Comparison of ENCODE assay signal across 10 mouse cellular contexts in the genomic region with DNA sequence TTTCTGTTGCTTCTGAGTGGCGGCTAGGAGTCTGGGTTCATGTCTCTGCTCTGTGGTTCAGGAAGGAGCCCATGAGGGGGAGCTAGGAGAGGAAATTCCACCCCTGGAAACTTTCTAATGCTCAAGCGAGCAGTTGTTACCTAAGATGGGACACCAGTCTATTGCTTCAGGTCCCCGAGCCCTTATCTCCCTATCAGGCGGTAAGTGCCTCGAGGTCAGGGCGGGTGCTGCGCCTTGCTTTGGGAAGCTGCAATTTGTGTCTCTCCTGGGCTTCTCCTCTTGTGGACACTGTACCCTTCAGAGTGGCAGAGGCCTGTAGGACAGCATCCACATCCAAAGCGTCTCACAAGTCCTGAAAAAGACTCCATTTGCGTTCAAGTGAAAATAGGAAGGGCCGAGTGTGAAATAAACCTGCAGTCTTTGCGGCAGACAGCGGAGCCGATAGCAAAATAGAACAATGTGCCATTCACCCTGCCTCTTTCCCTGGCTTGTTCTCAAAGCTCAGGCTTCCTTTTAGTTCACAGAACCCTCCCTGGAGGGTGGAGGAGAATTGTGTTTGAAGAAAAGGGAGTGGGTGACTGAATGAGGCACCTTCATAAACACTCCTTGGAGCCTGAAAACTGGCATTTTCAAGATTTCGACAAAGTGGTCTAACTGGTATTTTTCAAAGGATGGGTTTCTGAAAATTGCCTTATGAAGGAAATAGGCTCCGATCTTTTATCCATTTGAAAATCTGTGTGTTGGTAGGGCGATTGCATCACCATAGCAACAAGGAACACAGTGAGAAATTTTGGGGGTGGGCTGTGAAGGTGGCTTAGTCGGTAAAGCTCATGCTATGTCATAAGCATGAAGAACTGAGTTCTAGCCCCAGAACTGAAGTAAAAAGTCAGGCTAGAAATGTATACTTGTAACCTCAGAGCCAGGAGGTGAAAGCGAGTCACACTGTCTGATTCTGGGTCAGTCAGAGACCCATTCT.
DNase-seq lines count a peak whose midpoint lies in the region; ATAC-seq lines count a peak whose summit lies in the region.
"Had no signal": no experiment of that assay in that cellular context is flagged by ENCODE, and none has a peak within 500 bp of the region (broad histone marks: within the 10 kb centered on the region; RNA-seq: fewer than 3 reads in every experiment).

No protein-coding gene starts in this region.

- H3K4me2 ChIP-seq in kidney, embryonic 16.5 days (replicated peaks; ENCODE audit: low read depth, low read length), result no peak overlapping the region
- H3K4me2 ChIP-seq in embryonic facial prominence, embryonic 12.5 days (replicated peaks), result no peak overlapping the region
- no peak overlapping the region for H3K4me2 ChIP-seq in hindbrain, embryonic 13.5 days
- no peak overlapping the region for H3K4me2 ChIP-seq in neural tube, embryonic 12.5 days (replicated peaks)

- H3K9ac ChIP-seq in kidney, embryonic 16.5 days (replicated peaks; ENCODE audit: low read length), result no peak overlapping the region
- H3K9ac ChIP-seq in embryonic facial prominence, embryonic 12.5 days, result no peak overlapping the region
- H3K9ac ChIP-seq in hindbrain, embryonic 13.5 days, result no peak overlapping the region
- no peak overlapping the region for H3K9ac ChIP-seq in neural tube, embryonic 12.5 days

- no peak for DNase-seq in kidney, postnatal 36 days
- DNase-seq in cerebellum, postnatal 25 days, result no peak
- DNase-seq in kidney, postnatal 10 days, result no peak
- no peak for DNase-seq in cerebellum, postnatal 4 days (ENCODE audit: low spot score in 2 of 2)
- DNase-seq: kidney, adult 2 months; lung, postnatal 14 days had no signal

- peak overlapping the region; percentile 26; the same call in 1 of the 2 replicates for H3K27ac ChIP-seq in kidney, embryonic 16.5 days (ENCODE audit: low read length)
- H3K27ac ChIP-seq in embryonic facial prominence, embryonic 12.5 days, result 0 out of 2 replicates have a peak overlapping the region, but pooled peaks have one; percentile 17
- peak overlapping the region; percentile 60 for H3K27ac ChIP-seq in hindbrain, embryonic 13.5 days
- H3K27ac ChIP-seq in neural tube, embryonic 12.5 days, result 0 out of 2 replicates have a peak overlapping the region, but pooled peaks have one; percentile 7

- H3K4me1 ChIP-seq in kidney, embryonic 16.5 days (ENCODE audit: insufficient read depth, low read length), result no peaks in the 10 kb centered on the region
- H3K4me1 ChIP-seq in embryonic facial prominence, embryonic 12.5 days, result no peaks in the 10 kb centered on the region
- peaks cover 16% of the 10 kb centered on the region for H3K4me1 ChIP-seq in hindbrain, embryonic 13.5 days (replicated peaks)
- peaks cover 13% of the 10 kb centered on the region for H3K4me1 ChIP-seq in neural tube, embryonic 12.5 days

- WGBS in kidney, embryonic 16.5 days, result 64% methylated on average over 18 of the region's 18 CpGs
- WGBS in embryonic facial prominence, embryonic 12.5 days, result 31% methylated on average over 18 of the region's 18 CpGs
- WGBS in hindbrain, embryonic 13.5 days, result 35% methylated on average over 18 of the region's 18 CpGs
- WGBS in neural tube, embryonic 12.5 days, result 46% methylated on average over 18 of the region's 18 CpGs

- H3K36me3 ChIP-seq in kidney, embryonic 16.5 days (ENCODE audit: insufficient read depth, low read length), result no peaks in the 10 kb centered on the region
- H3K36me3 ChIP-seq in embryonic facial prominence, embryonic 12.5 days, result no peaks in the 10 kb centered on the region
- H3K36me3 ChIP-seq in hindbrain, embryonic 13.5 days, result no peaks in the 10 kb centered on the region
- no peaks in the 10 kb centered on the region for H3K36me3 ChIP-seq in neural tube, embryonic 12.5 days

- no peaks in the 10 kb centered on the region for H3K9me3 ChIP-seq in kidney, embryonic 16.5 days (ENCODE audit: low read length)
- H3K9me3 ChIP-seq in embryonic facial prominence, embryonic 12.5 days, result no peaks in the 10 kb centered on the region
- no peaks in the 10 kb centered on the region for H3K9me3 ChIP-seq in hindbrain, embryonic 13.5 days
- H3K9me3 ChIP-seq in neural tube, embryonic 12.5 days, result no peaks in the 10 kb centered on the region

- no peak for ATAC-seq in kidney, embryonic 16.5 days (ENCODE audit: low FRiP score, low TSS enrichment)
- no peak for ATAC-seq in embryonic facial prominence, embryonic 12.5 days (ENCODE audit: insufficient number of reproducible peaks, insufficient read depth, low FRiP score, low TSS enrichment)
- no peak for ATAC-seq in hindbrain, embryonic 13.5 days (ENCODE audit: low FRiP score)
- no peak; the same call in 1 of the 2 replicates for ATAC-seq in neural tube, embryonic 12.5 days (ENCODE audit: low FRiP score, low read depth)

- no peak overlapping the region for H3K4me3 ChIP-seq in kidney, embryonic 16.5 days (ENCODE audit: low read length)
- H3K4me3 ChIP-seq in embryonic facial prominence, embryonic 12.5 days, result no peak overlapping the region
- H3K4me3 ChIP-seq in hindbrain, embryonic 13.5 days, result no peak overlapping the region
- no peak overlapping the region for H3K4me3 ChIP-seq in neural tube, embryonic 12.5 days

- H3K27me3 ChIP-seq in kidney, embryonic 16.5 days (ENCODE audit: insufficient read depth, low read length), result no peaks in the 10 kb centered on the region
- no peaks in the 10 kb centered on the region for H3K27me3 ChIP-seq in embryonic facial prominence, embryonic 12.5 days
- H3K27me3 ChIP-seq in hindbrain, embryonic 13.5 days, result no peaks in the 10 kb centered on the region
- H3K27me3 ChIP-seq in neural tube, embryonic 12.5 days (replicated peaks), result no peaks in the 10 kb centered on the region

Comparison
In these comparisons a context has a peak if more than half of its experiments do, and no peak if none do; other contexts are left out.
1. H3K27ac ChIP-seq: peak in every context shown above with its lines; median percentile 60 in hindbrain, embryonic 13.5 days; 26 in kidney, embryonic 16.5 days; 17 in embryonic facial prominence, embryonic 12.5 days; 7 in neural tube, embryonic 12.5 days.